Mouse (Mus musculus): ENCODE results near the gene Tmco1.
A peak's percentile ranks its signal among the peaks of the same experiment; 100 is the strongest.
"Not testable (repeated sequence)": the region's sequence is repeated elsewhere in the genome, so short reads cannot be mapped to it uniquely, and the experiment has no call there.

The Tmco1 gene

DNA sequence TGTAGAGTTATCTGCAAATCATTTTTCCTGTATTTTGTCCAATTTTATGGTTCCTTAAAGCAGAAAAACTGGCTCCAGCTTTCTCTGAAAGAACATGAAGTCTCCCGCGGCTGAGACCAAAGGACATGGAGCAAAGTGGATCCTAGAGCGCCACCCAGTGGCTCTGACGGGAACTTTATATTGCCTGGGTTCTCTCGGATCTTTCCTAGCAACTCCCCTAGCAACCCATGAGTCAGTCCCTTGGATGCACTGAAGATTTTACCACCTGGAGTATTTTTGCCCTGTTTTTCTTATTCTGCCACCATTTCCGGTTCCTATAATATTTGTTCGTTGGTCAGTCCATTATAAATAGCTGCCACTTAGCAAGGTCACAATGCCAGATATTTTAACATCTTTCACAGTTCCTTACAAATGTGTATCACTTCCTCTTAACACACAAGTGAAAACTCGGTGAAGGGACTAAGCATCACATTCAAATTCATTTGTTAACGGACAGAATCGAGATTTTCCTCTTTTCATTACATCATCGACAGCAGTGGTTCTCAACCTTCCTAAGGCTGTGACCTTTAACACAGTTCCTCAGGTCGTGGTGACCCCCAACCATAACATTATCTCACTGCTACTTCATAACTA lies 29.4 kb downstream of the Tmco1 start:
- DNase-seq (ENCODE audit: low spot score) = peak; percentile 97

DNA sequence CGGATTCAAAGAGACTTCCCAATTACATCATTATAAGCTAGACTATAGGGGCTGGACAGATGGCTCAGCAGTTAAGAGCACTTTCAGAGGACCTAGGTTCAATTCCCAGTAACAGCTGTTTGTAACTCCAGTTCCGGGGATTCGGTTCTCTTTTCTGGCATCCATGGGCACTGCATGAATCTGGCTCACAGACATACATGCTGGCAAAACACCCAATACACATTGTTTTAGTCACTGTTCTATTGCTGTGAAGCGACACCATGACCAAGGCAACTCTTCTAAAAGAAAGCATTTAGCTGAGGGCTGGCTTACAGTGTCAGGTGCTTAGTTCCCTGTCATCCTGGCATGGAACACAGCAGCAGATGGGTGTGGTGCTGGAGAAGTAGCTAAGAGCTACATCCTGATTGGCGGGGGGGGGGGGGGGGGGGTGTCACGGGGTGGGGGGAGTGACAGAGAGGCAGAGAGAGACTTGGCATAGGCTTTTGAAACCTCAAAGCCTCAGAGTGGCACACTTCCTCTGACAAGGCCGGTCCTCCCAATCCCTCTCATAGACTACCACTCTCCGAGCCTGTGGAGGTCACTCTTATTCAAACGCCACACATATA lies 31.1 kb downstream of the Tmco1 start:
- DNase-seq (ENCODE audit: low spot score) = no peak

DNA sequence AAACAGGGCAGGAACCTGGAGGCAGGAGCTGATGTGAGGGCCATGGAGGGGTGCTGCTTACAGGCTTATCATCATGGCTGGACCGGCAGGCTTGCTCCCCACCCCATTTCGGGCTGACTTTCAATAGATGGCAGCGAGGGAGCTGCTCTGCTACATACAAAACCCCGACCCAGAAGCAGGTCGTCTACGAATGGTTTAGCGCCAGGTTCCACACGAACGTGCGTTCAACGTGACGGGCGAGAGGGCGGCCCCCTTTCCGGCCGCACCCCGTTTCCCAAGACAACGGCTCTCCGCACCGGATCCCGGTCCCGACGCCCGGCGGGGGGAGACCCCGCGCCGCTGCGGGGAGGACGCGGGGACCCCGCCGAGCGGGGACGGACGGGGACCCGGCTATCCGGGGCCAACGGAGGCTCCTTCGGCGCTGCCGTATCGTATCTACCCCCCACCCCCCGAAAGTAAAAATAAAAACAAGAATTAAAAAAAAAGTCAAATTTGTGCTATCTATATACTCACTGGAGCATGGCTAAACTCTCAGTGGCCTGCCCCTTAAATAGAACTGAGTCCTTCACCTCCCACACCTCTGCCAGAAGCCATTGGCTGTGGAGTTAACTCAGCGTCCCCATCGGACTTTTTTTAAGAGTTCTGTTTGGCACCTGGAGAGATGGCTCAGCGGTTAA lies 32.1 kb downstream of the Tmco1 start:
- DNase-seq (ENCODE audit: low spot score) = peak; percentile 28

DNA sequence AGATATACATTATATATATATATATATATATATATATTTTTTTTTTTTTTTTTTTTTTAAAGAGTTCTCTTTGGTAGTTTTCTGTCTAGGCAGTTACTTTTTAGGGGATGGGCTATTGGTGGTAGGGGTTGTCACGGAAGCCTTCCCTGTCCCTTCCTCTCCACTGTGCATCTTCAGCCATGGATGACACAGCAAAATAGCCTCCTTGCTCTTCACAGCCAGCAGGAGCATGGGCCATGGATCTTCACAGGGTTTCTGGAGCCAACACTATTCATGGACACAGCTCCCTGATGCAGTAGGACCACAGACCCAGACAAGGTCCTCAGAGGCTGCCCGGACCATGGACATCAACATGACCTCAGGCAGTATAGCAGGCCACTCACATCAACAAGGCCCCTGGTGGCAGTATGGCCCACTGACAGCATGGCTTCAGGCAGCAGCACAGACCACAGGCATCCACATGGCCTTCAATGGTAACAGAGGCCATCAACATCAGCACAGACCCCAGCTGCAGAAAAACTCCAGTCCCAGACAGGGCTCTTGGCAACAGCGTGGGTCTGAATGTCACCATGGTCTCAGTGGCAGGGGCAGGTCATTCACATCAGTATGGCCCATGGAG lies 32.8 kb downstream of the Tmco1 start:
- no peak for DNase-seq (ENCODE audit: low spot score)

DNA sequence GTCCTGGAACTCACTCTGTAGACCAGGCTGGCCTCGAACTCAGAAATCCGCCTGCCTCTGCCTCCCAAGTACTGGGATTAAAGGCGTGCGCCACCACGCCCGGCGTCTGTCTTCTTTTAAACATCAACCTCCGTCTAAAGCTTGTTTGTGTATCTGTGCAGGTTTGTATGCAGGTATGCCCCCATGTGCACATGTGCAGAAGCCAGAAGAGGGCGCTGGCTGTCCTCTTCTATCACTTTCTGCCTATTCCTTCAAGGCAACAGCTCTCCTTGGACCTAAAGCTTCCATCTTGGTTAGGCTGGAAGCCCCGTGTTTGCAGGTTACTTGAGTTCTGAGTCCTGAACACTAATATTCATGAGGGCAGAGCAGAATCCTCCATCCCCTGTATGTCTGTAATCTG lies 34.7 kb downstream of the Tmco1 start:
- no peak for DNase-seq (ENCODE audit: low spot score)

DNA sequence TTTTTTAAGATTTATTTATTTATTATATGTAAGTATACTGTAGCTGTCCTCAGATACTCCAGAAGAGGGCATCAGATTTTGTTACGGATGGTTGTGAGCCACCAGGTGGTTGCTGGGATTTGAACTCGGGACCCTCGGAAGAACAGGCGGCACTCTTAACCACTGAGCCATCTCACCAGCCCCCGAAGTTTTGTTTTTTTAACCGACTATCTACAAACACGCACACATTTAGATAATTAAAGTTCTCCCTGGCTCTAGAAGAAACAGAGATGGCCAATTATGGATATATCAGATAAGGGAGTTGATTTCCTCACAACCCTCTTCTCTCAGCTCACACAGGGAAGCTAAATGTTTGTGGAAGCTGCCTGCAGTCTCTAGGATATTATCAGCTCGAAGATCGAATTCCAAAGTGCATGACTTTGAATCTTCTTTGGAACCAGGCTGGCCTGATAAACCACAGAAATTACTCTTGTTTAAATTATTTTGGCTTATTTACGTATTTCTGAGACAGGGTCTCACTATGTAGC lies 37.9 kb downstream of the Tmco1 start:
- DNase-seq (ENCODE audit: low spot score) = not testable (repeated sequence)

DNA sequence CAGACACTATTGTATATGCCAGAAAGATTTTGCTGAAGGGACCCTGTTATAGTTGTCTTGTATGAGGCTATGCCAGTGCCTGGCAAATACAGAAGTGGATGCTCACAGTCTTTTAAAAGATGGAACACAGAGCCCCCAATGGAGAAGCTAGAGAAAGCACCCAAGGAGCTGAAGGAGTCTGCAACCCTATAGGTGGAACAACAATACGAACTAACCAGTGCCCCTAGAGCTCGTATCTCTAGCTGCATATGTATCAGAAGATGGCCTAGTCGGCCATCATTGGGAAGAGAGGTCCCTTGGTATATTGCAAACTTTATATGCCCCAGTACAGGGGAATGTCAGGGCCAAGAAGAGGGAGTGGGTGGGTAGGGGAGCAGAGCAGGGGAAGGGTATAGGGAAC lies 41.0 kb downstream of the Tmco1 start:
- not testable (repeated sequence) for DNase-seq (ENCODE audit: low spot score)

DNA sequence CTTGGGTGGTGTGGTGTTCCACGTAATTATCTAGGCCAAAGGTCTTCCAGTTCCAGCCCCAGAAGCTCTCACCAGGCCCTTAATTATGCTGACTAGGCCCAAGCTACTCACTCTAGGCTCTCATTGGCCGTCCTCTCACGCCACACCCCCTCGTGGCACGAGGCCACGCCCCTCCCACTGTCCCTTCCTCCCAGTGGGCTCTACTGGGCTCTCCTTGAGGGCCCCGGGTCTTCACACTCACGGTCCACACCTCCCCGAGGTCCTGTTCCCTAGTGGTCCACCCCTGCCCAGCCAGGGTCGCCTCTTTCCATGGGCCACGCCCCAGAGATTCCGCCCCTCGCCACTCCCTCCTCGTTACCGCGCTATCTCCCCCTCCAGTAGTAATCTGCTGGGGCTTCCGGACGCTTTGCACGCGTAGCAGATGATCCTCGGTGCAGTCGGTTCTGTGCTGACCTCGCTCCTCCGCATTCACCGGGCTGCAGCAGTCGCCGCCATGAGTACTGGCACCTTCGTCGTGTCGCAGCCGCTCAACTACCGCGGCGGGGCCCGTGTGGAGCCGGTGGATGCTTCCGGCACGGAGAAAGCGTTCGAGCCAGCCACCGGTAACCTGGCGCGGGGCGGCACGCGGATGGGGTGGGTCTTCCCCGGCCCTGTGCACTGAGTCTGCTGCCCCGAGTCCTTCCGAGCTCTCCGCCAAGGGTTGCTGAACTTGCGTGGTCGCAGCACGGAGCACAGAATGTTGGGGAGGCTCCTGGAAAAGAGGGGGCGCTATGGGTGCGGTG lies 41.8 kb downstream of the Tmco1 start, which contains the start of gene Aldh9a1:
Gene Aldh9a1, plus strand, starts transcription at position 177 of the 782 bp plus-strand sequence.
- DNase-seq (ENCODE audit: low spot score) = peak; percentile 88

DNA sequence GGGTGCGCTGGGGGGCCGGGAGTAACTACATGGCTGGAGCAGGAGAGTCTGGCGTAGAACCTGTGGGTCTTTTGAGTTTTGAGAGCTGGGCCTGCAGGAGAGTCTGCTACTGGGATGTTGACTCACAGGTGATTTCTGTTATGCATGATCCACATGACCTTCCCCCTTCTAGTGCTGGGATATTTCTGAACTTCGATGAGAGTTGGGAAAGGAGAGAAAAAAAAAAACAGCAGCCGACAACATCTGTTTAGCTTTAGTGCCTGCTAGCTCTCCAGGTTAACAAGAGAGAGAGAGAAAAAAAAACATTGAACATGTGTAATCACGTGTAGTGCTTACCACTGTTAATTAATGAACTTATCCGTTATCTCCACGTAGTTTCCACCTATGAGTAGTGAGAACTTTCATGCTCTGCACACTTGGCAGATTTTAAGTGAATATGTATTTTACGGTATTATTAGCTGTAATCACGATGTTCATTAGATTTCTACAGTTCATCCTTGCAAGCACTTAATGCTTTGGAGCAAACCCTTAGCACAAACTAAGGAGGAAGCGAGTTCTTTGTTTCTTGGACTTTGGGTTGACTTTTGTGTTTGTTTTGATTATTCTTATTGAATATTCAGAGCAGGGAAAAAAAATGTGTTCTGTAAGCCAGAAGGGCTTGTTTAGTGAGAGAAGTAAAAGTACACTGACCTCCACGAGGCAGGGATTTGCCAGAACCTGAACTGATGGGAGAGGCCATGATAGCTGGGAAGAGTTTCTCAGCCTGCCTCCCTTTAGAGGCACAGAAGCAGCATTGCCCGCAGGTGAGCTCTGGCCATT lies 42.6 kb downstream of the Tmco1 start:
- DNase-seq (ENCODE audit: low spot score) = no peak

DNA sequence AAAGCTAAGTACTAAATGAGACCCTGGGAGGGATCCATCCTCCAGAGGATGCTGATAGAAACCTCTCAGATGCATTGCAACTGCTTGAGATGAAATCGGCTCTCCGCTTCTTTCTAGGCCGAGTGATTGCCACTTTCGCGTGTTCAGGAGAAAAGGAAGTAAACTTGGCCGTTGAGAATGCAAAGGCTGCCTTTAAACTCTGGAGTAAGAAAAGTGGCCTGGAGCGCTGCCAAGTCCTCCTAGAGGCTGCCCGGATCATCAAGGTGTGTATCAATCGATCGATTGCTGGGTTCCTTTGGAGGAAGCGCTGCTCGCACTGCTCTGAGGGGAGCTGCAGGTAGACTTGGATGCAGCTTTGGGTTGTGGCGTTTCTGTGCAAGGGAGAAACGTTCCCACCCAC lies 44.2 kb downstream of the Tmco1 start:
- DNase-seq (ENCODE audit: low spot score) = no peak

DNA sequence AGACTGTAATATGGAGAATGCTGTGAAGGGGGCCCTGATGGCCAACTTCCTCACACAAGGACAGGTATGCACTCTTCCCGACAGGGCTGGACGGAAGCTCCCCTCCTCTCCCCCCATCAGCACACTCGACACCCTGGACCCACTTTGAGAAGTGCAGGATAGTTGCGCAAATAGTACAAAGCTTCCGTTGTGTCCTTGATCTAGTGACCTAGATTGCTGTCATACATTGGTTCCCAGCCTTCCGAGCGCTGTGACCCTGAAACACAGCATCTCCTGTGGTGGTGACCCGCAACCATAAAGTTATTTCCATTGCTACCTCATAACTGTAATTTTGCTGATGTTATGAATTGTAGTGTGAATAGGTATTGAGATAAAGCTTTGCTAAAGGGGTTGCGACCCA lies 49.2 kb downstream of the Tmco1 start:
- no peak for DNase-seq (ENCODE audit: low spot score)

DNA sequence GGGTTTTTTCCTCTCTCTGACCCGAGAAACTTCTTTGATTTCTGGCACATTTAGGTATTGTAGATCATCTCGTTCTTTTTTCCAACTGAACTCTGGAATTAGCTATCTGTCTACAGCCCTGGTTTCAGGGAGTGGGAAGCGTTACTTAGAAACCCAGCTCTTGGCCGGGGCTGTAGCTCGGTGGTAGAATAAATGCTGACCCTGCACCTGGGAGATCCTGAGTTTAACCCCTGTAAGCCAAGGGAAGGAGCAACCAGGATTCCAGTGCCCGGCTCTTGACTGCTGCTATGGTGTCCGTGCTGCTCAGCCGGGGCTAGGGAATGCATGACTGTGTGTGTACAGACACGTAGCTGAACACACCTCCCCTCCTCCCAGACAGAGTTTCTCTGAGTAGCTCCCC lies 50.6 kb downstream of the Tmco1 start:
- DNase-seq (ENCODE audit: low spot score) = no peak

DNA sequence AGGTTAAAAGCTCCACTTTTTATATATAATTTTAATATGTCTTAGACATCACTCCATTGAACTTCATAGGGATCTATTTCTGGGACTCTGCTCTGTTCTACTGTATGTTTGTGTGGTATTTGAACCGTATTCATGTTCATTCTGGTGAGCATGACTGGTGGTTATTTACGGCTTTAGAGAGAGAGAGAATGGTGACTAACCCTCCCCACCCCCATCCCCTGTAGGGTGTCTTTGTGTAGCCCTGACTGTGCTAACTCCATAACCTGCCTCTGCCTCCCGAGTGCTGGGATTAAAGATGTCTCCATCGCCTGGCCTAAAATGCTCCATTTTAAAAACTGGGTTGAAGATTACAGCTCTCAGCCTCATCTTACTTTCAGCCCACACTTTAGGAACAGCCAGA lies 52.1 kb downstream of the Tmco1 start:
- DNase-seq (ENCODE audit: low spot score) = no peak

DNA sequence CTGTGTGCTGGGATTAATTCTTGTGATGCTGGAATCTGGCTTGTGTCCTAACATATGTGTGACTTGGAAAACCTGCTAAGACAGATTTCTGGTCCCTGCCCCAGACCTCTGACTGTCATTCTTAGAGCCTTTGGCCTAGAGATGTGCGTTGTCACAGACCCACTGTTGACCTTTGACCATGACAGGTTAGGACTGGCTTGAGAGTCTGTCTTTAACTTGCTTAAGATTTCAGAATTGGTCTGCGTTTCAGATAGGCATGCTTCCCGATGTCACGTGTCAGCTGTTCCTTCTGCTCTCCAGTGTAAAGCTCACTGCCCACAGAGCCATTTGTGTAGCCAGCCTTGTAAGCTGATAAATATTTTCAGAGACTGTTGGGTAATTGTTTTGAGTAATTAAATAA lies 54.6 kb downstream of the Tmco1 start:
- DNase-seq (ENCODE audit: low spot score) = no peak

DNA sequence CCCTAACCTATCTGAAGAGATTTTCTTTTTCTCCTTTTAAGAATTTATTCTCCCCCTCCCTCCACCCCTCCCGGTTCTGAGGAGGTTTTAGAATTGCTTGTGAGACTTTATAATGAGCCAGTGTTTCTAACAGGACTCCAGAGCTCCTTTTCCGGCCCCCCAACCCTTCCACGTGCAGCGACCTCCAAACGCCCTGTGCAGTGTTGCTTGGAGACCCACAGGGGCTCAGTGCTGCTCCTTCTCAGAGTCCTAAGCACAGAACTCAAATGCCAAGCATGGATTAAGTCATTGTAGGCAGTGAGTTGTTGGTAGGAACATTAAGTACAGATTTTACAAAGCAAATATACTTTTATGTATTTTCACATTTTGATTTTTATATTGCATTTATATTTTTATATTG lies 55.1 kb downstream of the Tmco1 start:
- no peak for DNase-seq (ENCODE audit: low spot score)

DNA sequence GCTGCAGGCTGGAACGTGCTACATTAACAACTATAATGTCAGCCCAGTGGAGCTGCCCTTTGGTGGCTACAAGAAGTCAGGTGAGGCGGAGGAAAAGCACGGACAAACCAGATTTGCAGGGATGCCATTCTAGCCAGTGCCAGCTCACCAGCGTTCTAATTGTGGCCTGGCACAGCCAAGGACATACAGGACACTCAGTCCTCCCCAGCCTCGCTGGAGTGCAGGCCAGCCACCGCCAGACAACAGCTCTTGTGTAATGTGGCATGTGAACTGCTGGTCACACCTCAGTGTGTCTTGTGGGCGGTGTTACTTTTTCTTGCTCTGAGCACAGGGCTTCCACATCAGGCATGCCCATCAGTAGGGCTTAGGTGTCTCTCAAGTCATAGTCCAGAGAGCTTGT lies 57.6 kb downstream of the Tmco1 start:
- DNase-seq (ENCODE audit: low spot score) = no peak

DNA sequence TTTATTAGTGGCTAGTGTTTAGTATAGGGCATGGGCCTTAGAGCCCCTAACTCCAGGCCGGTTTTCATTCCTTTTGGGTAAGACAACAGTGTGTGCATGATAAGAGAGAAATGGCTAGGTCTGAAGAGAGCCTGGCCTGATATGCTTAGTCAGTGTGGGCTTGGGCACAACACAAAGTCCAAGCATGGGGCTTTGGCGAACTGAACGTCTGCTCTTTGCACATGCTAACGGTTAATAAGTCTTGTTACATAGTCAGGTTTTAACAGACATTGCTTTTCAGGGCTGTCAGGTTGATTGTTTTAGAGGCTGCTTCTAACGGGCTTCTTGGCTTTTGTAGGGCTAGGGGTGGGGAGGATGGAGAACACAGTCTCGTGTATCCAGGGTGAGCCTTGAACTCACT lies 58.4 kb downstream of the Tmco1 start:
- no peak for DNase-seq (ENCODE audit: low spot score)

DNA sequence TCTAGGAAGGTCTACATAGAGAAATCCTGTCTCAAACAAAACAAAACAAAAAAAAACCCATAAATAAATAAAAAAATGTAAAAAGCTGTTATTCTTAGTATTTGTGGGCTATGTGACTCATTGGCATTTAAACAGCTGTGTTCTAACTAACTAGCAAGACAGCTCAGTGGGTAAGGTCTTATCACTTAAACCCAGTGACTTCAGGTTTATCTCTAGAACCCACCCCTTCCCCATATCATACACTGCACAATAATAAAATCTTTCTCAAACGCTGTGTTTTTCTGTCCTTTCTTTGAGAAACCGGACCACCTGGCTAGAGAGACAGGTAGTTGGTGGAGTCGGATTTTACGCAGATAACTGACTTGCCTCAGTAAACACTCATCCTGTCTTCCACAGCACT lies 59.8 kb downstream of the Tmco1 start:
- DNase-seq (ENCODE audit: low spot score) = no peak

DNA sequence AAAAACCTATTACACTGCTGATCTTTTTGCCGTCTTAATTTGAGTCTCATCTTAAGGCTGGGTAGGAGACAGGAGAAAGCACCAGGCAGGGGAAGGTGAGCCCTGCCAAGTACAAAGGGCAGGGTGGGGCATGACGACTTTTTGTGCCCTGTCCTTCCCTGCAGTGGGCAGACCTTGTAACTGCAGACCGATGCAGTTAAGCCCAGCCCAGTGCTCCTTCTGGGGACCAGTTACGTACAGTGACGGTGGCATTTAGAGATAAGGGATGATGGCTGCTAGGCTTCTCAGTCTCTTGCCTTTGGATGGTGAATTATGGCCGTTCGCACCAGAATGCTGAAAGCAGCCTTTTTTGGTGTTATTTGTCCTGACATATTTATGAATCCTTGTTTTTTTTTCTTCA lies 60.3 kb downstream of the Tmco1 start:
- no peak for DNase-seq (ENCODE audit: low spot score)

DNA sequence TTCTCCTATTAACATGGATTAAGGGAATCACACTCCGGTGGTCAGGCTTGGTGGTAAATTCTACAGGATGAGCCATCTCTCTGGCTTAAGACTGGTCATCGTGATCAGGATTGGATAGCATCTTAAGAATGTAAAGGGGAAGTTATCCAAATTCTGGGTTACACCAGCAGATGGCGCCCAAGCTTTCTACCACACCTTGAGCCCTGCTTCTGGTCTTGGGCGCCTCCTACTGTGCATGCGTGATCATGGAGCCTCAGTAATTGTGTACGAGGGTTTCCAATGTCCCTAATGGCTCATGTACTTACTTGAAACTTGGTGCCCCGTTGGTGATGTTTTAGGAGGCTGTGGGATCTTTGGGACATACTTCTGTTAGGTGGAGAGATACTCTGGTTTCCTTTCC lies 61.7 kb downstream of the Tmco1 start:
- peak; percentile 95 for DNase-seq (ENCODE audit: low spot score)

DNA sequence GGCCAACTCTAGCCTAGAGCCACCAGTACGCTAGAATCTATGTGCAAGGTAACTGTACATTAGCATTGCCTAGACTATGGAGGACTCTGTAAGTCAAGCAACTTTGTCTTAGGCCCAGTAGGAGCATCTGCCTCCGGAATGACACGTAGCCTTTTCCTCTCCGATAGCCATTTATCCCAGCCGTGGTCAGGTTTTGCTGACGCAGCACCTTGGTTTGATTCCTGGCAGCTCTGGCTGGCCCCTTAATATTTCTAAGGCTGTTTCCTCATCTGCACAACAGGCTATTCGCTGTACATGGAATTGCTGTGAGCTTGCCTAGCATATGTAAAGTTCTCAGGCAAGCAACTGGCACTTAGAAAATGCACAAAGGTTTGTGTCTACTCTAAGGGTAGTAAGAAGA lies 64.6 kb downstream of the Tmco1 start:
- DNase-seq (ENCODE audit: low spot score) = no peak

All from retina, embryonic 14.5 days (tissue).